Mouse (Mus musculus) brain, embryonic 14.5 days (tissue): ENCODE measurements around the gene Myzap. TPM values are rescaled to one million over a fixed set of nuclear protein-coding genes. Genes with fewer than 3 reads are reported as not detected.
A peak's percentile ranks its signal among the peaks of the same experiment; 100 is the strongest.

Experiments used
- DNase-seq: peaks from one replicate; pipeline ENCODE4 v3.0.0-alpha.2; 2011; ENCODE audit warnings: low read depth
- CTCF ChIP-seq: fragments of 200-500 bp; IDR thresholded peaks from 2 replicates; pipeline ENCODE4 v1.5.1; 2012; ENCODE audit warnings: inconsistent platforms, mild to moderate bottlenecking, moderate library complexity, borderline replicate concordance; ENCODE audit not compliant: insufficient read depth, insufficient read length; ENCODE audit errors: extremely low read depth
- POLR2A ChIP-seq: fragments of 200-500 bp; IDR thresholded peaks from 2 replicates; pipeline ENCODE4 v1.6.1; 2012; ENCODE audit warnings: mild to moderate bottlenecking, inconsistent platforms, borderline replicate concordance; ENCODE audit not compliant: poor library complexity, insufficient read depth, insufficient read length, severe bottlenecking; ENCODE audit errors: extremely low read depth
- polyA plus RNA-seq: library from polyadenylated mRNA; depleted of rRNA; stranded (reverse); fragments of >200 nt; gene quantifications from 2 replicates; pipeline ENCODE4 v1.2.3, GENCODE M21; 2012; rRNA removed

Myzap gene
- polyA plus RNA-seq: 2.4 and 2.9 TPM in 2 replicates

- DNase-seq: peak; percentile 83
- TF ChIP-seq POLR2A: no peak
- TF ChIP-seq CTCF: no peak
Measured at GRCm38 (mm10) chr9:71591938-71592548, at the start of gene Myzap. TSS of gene Myzap (minus strand) at chr9:71592360.

DNA sequence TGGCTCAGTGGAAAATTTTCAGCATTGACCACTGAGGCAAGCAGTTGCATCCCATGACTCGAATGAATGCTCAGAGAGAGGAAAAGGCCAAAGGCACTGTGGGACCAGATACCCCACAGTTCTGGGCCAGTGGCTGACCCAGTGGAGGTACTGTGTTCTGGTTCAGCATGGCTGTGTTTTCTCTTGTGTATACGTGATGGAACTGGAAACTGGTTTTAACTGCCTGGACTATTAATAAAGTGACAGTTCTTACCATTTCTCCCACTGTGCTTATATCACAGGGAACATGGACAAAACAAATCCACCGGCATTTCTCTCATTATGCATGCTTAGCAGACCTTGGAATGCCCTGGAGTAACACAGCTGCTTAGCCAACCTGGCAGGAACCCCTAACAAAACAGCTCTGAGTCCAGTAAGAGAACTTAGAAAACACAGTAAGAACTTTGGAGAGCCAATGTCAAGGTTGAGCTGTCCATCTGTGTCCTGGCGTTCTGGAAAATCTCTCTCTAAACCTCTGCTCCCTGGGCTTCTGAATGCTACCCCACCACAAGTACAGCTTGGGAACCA, 48.3 kb upstream of the Myzap start:
- no peak for DNase-seq
- TF ChIP-seq CTCF (no peak), POLR2A (no peak)

DNA sequence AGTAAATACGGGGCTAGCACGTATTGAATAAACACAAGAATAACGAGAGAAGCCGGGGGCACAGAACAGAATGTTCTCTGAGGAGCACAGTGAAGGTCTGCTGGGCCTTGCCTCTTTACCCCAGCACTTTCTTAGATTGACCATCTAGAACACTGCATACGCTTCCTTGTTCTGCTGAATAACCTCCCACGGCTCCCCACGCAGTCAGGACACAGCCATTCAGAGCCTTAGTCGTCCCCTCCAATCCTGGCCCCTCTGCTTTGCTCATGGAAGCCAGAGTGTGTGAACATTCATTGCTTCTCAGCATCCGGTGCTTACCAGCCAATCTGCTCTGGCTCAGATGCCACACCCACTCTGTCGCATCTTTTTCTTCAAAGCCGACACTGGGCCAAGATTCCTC, 46.0 kb upstream of the Myzap start:
- DNase-seq: peak; percentile 8
- TF ChIP-seq CTCF (no peak), POLR2A (no peak)

DNA sequence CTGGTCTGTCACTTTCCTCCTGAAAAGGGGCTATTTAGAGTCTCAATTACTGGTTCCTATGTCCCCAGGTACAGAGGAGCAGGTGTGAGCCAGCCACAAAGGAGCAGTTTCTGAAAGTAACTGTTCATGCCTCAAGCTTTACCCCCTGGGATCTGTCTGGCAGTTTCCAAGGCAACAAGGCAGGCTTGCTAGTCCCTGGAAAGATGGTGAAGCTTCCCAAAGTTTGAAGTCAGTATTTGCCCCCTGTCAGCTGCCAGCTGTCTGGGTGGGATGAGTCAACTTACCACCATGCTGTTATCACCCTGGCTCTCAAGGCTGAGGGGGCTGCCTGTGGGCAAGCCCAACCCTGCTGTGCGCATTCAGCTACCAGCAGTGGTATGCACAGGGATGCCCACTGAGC, 44.7 kb upstream of the Myzap start:
- TF ChIP-seq CTCF (no peak), POLR2A (no peak)
- DNase-seq: peak; percentile 73

DNA sequence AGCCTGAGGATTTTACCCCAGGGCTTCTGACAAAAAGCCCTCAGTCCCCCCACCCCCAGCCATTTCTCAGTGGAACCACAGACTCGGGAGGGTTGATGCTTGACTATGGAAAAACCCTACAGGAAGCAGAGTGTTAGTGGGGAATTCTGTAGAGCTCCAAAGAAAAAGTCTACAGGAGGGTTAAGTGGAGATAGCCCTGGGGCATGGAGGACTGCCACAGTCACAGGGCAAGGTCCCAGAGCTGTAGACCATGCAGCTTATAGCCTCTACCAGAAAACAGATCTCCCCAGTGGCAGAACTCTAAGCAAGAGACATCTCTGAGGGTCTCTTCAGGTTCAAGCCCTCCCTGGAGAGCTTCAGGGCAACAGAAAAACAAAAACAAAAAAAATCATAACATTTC, 43.5 kb upstream of the Myzap start:
- DNase-seq: no peak
- no peak for TF ChIP-seq POLR2A
- no peak for TF ChIP-seq CTCF

- TF ChIP-seq CTCF: no peak
- TF ChIP-seq POLR2A: no peak
- no peak for DNase-seq
Measured at GRCm38 (mm10) chr9:71634916-71635315, 42.8 kb upstream of the Myzap start.

DNA sequence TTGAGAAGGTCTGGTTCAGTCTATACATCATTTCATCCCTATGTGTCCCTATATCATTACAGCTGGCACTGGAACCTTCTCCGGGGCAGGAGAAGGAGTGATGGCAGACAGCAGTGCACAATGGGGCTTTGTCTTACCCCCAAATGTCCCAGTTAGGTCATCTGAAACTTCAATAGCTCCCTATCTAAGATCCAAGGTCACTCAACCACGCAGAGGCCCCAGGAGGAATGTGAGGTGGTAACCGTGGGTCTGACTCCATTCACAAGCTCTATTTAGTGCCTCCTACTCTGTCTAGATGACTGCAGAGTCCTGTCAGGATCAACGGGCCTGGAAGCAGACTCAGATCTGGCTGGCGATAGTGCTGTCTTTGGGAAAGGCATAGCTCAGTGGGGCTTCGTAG, 36.8 kb upstream of the Myzap start:
- TF ChIP-seq POLR2A (no peak), CTCF (no peak)
- DNase-seq: no peak

- peak; percentile 50 for DNase-seq
Measured at GRCm38 (mm10) chr9:71628286-71628685, 36.1 kb upstream of the Myzap start.

DNA sequence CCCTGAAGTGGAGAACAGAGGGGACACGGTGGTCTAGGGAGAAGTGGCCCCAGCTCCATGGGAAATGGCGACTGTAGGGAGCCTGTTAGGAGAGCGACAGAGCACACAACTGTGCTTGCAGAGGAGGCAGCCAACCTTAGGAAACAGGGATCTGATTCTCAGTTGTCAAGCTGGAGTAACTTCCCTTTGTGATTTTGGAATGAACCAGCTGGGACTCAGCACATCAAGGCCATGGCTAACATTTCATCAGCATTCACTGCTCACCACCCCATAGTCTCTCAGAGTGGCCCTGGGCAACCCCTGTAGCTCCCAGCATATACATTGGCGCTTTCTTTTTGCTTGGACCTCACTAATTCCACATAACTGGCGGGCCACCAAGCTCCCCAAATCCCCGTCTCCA, 33.8 kb upstream of the Myzap start:
- TF ChIP-seq POLR2A: no peak
- no peak for DNase-seq

More at GRCm38 (mm10) chr9:71628286-71628685, 36.1 kb upstream of the Myzap start:
- TF ChIP-seq POLR2A: no peak
- no peak for TF ChIP-seq CTCF

DNA sequence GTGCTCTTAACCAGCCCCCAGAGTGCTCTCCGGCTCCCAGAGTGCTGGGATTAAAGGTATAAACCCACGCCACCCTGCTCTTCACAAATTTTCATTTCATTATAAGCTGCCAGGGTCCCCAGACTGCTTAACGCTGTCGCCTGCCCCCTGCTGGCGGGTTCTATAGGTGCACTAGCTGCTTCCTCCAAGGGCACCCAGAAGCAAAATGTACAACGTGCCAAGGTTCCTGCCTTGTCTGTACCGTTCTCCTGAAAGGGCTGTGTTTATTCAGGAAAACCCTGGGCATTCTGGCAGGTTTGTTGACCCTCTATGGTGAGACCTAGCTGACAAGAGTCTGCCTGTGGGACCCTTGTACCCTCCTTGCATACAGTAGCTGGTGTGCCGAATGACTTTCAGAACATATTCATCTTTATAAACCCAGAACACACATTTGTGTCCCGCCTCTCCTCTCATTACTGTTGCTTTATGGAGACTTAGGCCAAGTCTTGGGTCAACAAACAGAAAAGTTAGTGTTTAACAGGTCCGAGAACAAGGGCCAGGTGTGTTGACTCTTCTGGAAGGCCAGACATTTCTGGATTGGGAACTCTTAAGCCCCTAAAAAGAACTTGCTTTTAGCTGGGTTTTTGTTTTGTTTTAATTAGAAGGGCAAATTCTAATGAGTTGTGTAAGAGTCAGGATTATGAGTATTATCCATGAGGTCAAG, 32.8 kb upstream of the Myzap start:
- TF ChIP-seq POLR2A (no peak), CTCF (peak; percentile 68; the same call in 1 of the 2 replicates)
- DNase-seq: peak; percentile 59

DNA sequence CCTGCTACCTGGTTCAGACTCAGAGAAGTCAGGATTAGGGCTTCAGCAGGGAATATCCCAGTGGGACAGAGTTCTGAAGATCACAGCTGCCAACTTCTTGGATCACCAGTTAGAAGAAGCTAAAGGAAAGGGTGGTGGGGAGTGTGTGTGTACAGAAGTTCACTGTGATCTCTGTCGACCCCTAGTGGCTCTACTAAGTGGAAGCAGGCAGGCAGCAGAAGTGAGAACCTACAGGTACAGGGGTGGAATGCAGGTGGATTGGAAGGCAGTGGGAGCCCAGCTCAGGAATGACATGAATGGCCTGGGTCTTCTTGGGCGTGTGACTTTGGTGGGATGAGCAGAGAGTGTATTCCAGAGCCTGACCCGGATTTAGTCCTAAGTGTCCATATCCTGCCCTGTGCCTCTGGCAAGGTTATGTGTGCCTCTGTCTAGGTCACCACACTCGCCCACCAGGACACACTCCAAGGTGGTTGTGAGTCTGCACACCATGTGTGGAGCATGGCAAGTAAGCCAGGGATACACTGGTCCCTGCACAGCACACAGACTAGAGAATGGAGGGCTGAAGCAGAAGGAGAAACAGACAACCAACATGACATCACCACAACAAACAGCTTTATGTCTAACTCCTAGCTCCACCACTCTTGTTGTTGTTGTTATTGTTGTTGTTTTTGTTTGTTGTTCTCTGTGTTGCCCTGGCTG, 31.9 kb upstream of the Myzap start:
- peak; percentile 76 for DNase-seq
- TF ChIP-seq CTCF: peak; percentile 87; the same call in 1 of the 2 replicates
- TF ChIP-seq POLR2A: no peak
